In the genomic region with DNA sequence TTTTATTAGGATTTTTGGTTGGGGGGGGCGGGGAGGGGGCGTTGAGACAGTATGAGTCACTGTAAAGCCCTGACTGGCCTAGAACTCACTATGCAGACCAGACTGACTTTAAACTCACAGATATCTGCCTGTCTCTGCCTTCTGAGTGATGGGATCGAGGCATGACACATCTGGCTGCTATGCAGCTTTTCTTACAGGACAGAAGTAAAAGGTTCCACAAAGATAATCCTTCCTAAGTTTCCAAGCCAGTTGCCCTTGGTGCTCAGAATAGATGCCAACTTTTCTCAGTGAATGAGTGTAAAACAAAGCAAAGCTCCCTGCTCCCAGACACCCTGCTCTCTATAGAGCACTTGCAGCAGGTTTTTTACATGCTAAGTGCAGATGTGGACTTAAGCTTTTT, we compare ENCODE assay signal across 12 mouse cellular contexts.
"Had no signal": no experiment of that assay in that cellular context is flagged by ENCODE, and none has a peak within 500 bp of the region (broad histone marks: within the 10 kb centered on the region; RNA-seq: fewer than 3 reads in every experiment).

No protein-coding gene starts in this region.

- DNase-seq: lung, adult 2 months; lung, postnatal 14 days; lung, postnatal 4 days; midbrain, embryonic 14.5 days; retina, postnatal 1 day; right cerebral cortex, adult 18-20 months; right cerebral cortex, postnatal 25 days; right cerebral cortex, postnatal 4 days; spleen, adult 18-20 months; thymus, adult 18-20 months; thymus, postnatal 14 days; thymus, postnatal 36 days had no signal
